Mouse (Mus musculus): ENCODE measurements at regions not wholly inside any gene's neighbourhood (a gene's known extent, or its start where the extent isn't known, plus 50 kb on each side); places are given as distances from the start of the nearest gene placed in this dataset.

- TF ChIP-seq POLR2A (IDR thresholded peaks at IDR 0.05; ENCODE audit: low read depth, low read length) (no peak), CTCF (IDR thresholded peaks at IDR 0.05; ENCODE audit: extremely low read depth, insufficient read length, insufficient replicate concordance, low read depth, low read length) (no peak)
- Histone ChIP-seq H3K27ac (ENCODE audit: insufficient read depth, low read depth, low read length) (no peak overlapping the region), H3K4me1 (ENCODE audit: control insufficient read depth, insufficient read depth, insufficient read length, low read length) (no peaks in the 10 kb centered on the region), H3K27me3 (ENCODE audit: control insufficient read depth, insufficient read depth, low read length) (0 out of 2 replicates have a peak, but pooled peaks cover 10% of the 10 kb centered on the region), H3K36me3 (ENCODE audit: control insufficient read depth, insufficient read depth, low read length) (no peaks in the 10 kb centered on the region), H3K4me3 (ENCODE audit: low read depth, low read length) (no peak overlapping the region)
- WGBS = 12% methylated on average over 33 of the region's 33 CpGs
These were observed 114.4 kb downstream of the Dicer1 start for GRCm38 (mm10) chr12:104637046-104638032.

GRCm38 (mm10) chr12:104636474-104636873 lies 115.3 kb downstream of the Dicer1 start:
- Histone ChIP-seq H3K4me1 (ENCODE audit: control insufficient read depth, insufficient read depth, insufficient read length, low read length) (no peaks in the 10 kb centered on the region), H3K4me3 (ENCODE audit: low read depth, low read length) (no peak overlapping the region), H3K27me3 (ENCODE audit: control insufficient read depth, insufficient read depth, low read length) (0 out of 2 replicates have a peak, but pooled peaks cover 10% of the 10 kb centered on the region), H3K27ac (ENCODE audit: insufficient read depth, low read depth, low read length) (no peak overlapping the region), H3K36me3 (ENCODE audit: control insufficient read depth, insufficient read depth, low read length) (no peaks in the 10 kb centered on the region)
- 64% methylated on average over 12 of the region's 12 CpGs for WGBS
- no peak for TF ChIP-seq CTCF (IDR thresholded peaks at IDR 0.05; ENCODE audit: extremely low read depth, insufficient read length, insufficient replicate concordance, low read depth, low read length)
- no peak for TF ChIP-seq POLR2A (IDR thresholded peaks at IDR 0.05; ENCODE audit: low read depth, low read length)

- H3K4me3 ChIP-seq (ENCODE audit: low read depth, low read length) = no peak overlapping the region
- no peak overlapping the region for H3K27ac ChIP-seq (ENCODE audit: insufficient read depth, low read depth, low read length)
- 0 out of 2 replicates have a peak, but pooled peaks cover 10% of the 10 kb centered on the region for H3K27me3 ChIP-seq (ENCODE audit: control insufficient read depth, insufficient read depth, low read length)
- 81% methylated on average over 10 of the region's 10 CpGs for WGBS
- no peaks in the 10 kb centered on the region for H3K36me3 ChIP-seq (ENCODE audit: control insufficient read depth, insufficient read depth, low read length)
- TF ChIP-seq POLR2A (IDR thresholded peaks at IDR 0.05; ENCODE audit: low read depth, low read length) = no peak
- TF ChIP-seq CTCF (IDR thresholded peaks at IDR 0.05; ENCODE audit: extremely low read depth, insufficient read length, insufficient replicate concordance, low read depth, low read length) = no peak
- no peaks in the 10 kb centered on the region for H3K4me1 ChIP-seq (ENCODE audit: control insufficient read depth, insufficient read depth, insufficient read length, low read length)
These were observed 116.9 kb downstream of the Dicer1 start for GRCm38 (mm10) chr12:104634818-104635217.

GRCm38 (mm10) chr12:104630590-104630989 lies 121.2 kb downstream of the Dicer1 start:
- H3K27me3 ChIP-seq (ENCODE audit: control insufficient read depth, insufficient read depth, low read length) = no peaks in the 10 kb centered on the region
- 81% methylated on average over 3 of the region's 3 CpGs for WGBS
- H3K4me3 ChIP-seq (ENCODE audit: low read depth, low read length) = no peak overlapping the region
- TF ChIP-seq CTCF (IDR thresholded peaks at IDR 0.05; ENCODE audit: extremely low read depth, insufficient read length, insufficient replicate concordance, low read depth, low read length) (no peak), POLR2A (IDR thresholded peaks at IDR 0.05; ENCODE audit: low read depth, low read length) (no peak)
- no peaks in the 10 kb centered on the region for H3K4me1 ChIP-seq (ENCODE audit: control insufficient read depth, insufficient read depth, insufficient read length, low read length)
- no peaks in the 10 kb centered on the region for H3K36me3 ChIP-seq (ENCODE audit: control insufficient read depth, insufficient read depth, low read length)
- no peak overlapping the region for H3K27ac ChIP-seq (ENCODE audit: insufficient read depth, low read depth, low read length)

- Histone ChIP-seq H3K27me3 (ENCODE audit: control insufficient read depth, insufficient read depth, low read length) (no peaks in the 10 kb centered on the region), H3K36me3 (ENCODE audit: control insufficient read depth, insufficient read depth, low read length) (no peaks in the 10 kb centered on the region), H3K27ac (ENCODE audit: insufficient read depth, low read depth, low read length) (no peak overlapping the region), H3K4me3 (ENCODE audit: low read depth, low read length) (no peak overlapping the region), H3K4me1 (ENCODE audit: control insufficient read depth, insufficient read depth, insufficient read length, low read length) (no peaks in the 10 kb centered on the region)
- WGBS = 76% methylated on average over 2 of the region's 2 CpGs
- TF ChIP-seq POLR2A (IDR thresholded peaks at IDR 0.05; ENCODE audit: low read depth, low read length) (no peak), CTCF (IDR thresholded peaks at IDR 0.05; ENCODE audit: extremely low read depth, insufficient read length, insufficient replicate concordance, low read depth, low read length) (no peak)
These were observed 122.3 kb downstream of the Dicer1 start for GRCm38 (mm10) chr12:104629449-104629848.

GRCm38 (mm10) chr12:104626054-104626453 lies 125.7 kb downstream of the Dicer1 start:
- TF ChIP-seq CTCF (IDR thresholded peaks at IDR 0.05; ENCODE audit: extremely low read depth, insufficient read length, insufficient replicate concordance, low read depth, low read length) = no peak
- TF ChIP-seq POLR2A (IDR thresholded peaks at IDR 0.05; ENCODE audit: low read depth, low read length) = no peak
- no peaks in the 10 kb centered on the region for H3K4me1 ChIP-seq (ENCODE audit: control insufficient read depth, insufficient read depth, insufficient read length, low read length)
- H3K27ac ChIP-seq (ENCODE audit: insufficient read depth, low read depth, low read length) = no peak overlapping the region
- no peak overlapping the region for H3K4me3 ChIP-seq (ENCODE audit: low read depth, low read length)
- no peaks in the 10 kb centered on the region for H3K36me3 ChIP-seq (ENCODE audit: control insufficient read depth, insufficient read depth, low read length)
- H3K27me3 ChIP-seq (ENCODE audit: control insufficient read depth, insufficient read depth, low read length) = no peaks in the 10 kb centered on the region
- WGBS = 78% methylated on average over 5 of the region's 5 CpGs

Data from small intestine, adult 2 months (tissue).